Mouse (Mus musculus) thymus, adult 2 months (tissue): ENCODE measurements at regions not wholly inside any gene's neighbourhood (a gene's known extent, or its start where the extent isn't known, plus 50 kb on each side); places are given as distances from the start of the nearest gene placed in this dataset.

Experiments
- CTCF ChIP-seq: fragments of 200-500 bp; IDR thresholded peaks from 2 replicates; pipeline ENCODE4 v1.5.1; 2012; ENCODE audit warnings: mild to moderate bottlenecking, control low read depth, low read length, moderate library complexity, borderline replicate concordance; ENCODE audit not compliant: control insufficient read depth, poor library complexity, insufficient read depth; ENCODE audit errors: extremely low read depth
- POLR2A ChIP-seq: fragments of 200-500 bp; IDR thresholded peaks from 2 replicates; pipeline ENCODE4 v1.6.1; 2012; ENCODE audit warnings: mild to moderate bottlenecking, low read length, control low read depth, moderate library complexity; ENCODE audit not compliant: control insufficient read depth, poor library complexity, insufficient read depth; ENCODE audit errors: extremely low read depth

DNA sequence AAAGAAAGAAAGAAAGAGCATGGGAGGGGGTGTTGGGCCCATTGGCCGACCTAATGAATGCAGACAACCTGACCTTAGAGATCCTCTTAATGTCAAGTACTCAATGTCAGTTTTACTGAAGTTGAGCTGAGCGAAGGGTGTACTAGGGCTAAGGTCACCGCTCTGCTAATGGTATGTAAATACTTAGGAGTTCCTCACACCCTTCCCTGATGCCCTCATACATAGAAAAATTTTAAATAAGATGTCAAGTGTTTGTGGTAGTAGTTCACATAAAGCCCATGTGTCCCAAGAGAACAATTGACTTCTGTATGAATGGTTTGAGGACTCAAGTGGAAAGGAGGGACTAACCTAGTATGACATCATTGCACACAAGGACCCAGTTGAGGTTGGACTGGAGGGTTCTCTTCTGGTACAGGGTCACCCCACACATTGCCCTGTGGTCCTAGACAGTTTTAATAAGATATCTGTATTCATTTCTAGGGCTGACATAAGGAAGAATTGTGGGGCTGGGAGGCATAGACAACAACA, 490.0 kb upstream of the Gm10131 start:
- TF ChIP-seq CTCF (no peak), POLR2A (no peak)
